Mouse (Mus musculus) testis, adult 2 months (tissue): ENCODE data around the gene E030018B13Rik.

Experiments
- CTCF ChIP-seq: fragments of 200-500 bp; IDR thresholded peaks from 2 replicates; pipeline ENCODE4 v1.5.1; 2012; ENCODE audit warnings: low read depth, mild to moderate bottlenecking, inconsistent platforms, low read length, moderate library complexity; ENCODE audit not compliant: control insufficient read depth, insufficient read depth, insufficient replicate concordance
- POLR2A ChIP-seq: fragments of 200-500 bp; IDR thresholded peaks from 2 replicates; pipeline ENCODE4 v1.6.1; 2012; ENCODE audit warnings: low read depth, mild to moderate bottlenecking, inconsistent platforms, low read length, moderate library complexity; ENCODE audit not compliant: control insufficient read depth

DNA sequence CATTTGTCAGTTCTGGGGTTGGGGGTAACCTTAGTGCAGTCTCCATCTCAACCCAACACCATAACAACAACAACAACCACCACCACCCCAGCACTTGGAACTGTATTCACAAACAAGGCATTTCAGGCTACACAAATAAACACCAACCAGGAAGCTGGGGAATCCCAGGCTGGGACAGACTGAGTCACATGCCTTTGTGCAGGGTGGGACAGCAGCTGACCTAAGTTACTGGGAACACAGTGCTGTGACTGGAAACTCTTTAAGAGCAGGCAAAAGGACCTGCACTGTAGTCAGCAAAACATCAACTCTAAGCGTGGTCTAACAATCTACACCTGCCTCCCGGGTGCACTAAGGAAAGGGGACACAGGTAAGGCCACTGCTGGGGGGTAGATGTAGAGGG lies 11.5 kb upstream of the E030018B13Rik start:
- TF ChIP-seq CTCF (no peak), POLR2A (no peak)
